Mouse (Mus musculus) ES-CJ7 (cell line): ENCODE measurements around the gene Ncoa4.

Experiments
- DNase-seq: peaks from one replicate; pipeline ENCODE4 v3.0.0; 2011; ENCODE audit warnings: low read depth, low spot score

The Ncoa4 gene

DNA sequence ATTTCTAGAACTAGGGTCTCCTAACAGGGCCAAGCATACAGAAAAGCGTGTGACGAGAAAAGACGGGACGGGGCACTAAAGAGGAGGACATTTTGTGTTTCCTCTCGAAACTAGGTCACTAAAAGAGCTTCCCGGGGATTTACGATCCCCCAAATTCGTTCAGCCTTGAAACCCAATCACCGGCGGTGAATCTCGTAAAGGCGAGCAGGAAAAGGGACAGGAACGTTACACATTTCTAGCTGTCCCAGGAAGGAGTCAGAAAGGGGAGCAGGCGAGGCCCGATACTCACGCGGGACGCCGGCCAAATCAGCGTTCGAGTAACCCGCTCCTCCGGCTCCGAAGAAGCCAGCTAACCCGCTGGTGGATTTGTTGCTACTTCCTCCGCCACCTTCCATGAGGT lies 41.7 kb downstream of the Ncoa4 start:
- no peak for DNase-seq

DNA sequence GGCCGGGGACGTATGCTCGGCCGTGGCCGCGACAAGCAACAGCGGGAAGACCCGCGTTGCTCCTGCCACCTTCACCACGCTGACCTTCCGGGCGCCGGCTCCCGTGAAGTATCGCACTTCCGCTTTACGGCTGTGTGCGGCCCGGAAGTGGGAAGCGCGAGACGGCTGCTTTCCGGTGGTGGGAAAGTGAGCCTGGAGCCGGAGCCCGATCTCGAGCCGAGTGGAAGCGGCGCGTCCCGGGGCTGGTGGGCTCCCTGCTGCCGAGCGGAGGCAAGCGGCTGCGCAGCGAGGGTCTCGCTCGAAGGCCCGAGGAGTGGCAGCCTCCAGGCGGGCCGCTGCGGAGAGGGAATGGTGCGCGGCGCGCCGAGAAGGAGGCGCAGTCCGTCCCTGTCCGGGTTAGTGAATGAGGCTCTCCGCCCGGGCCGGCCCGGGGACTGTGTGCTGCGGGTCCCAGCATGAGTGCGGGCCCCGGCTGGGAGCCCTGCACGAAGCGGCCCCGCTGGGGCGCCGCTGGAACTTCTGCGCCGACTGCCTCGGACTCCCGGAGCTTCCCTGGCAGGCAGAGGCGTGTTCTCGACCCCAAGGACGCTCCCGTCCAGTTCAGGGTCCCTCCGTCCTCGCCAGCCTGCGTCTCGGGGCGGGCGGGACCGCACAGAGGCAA lies 42.3 kb downstream of the Ncoa4 start, which contains the start of the genes Timm23 and Parg:
Timm23 (minus strand) TSS at position 108 of the 661 bp plus-strand sequence.
Parg (plus strand) TSS at position 159 of the 661 bp plus-strand sequence.
- DNase-seq, result peak; percentile 87

DNA sequence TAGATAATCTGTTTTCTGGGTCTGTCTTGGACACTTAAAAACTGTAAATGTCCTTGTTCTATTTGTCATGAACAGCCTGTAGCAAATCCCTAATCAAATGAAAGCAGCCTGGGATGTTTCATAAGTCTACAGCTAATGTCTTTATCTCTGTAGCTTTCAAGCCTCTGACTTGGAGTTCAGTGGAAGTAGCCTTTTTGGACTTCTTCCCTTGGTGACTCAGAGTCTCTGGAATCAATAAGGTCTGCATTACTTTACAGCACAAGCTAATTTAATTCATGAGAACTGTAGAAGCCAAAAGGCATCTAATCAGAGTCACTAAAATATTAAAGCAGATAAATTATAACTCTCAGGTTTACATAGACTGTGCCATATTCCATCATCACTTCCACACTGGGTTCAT lies 66.9 kb downstream of the Ncoa4 start:
- DNase-seq, result no peak

DNA sequence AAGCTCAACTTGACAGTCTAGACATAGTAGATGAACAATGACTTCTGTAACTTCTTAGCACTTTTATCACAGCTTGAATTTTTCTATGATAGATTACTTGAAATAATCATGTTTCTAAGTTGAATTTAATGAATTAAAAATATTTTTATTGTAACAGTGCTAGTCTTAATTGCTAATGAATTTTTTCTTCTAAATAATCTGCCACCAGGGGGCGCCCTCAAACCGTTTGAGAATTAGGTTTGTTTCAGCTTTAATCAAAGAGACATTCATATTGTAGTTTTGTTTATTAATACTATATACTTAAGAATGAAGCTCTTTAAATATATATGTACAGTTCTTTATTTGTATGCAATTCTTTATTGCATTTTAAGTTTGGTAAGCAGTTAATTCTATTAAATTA lies 69.3 kb downstream of the Ncoa4 start:
- peak; percentile 12 for DNase-seq
